Mouse (Mus musculus): ENCODE measurements around the gene Lrrc29. TPM values are rescaled to one million over a fixed set of nuclear protein-coding genes. Genes with fewer than 3 reads are reported as not detected.
"Not testable (repeated sequence)": the region's sequence is repeated elsewhere in the genome, so short reads cannot be mapped to it uniquely, and the experiment has no call there.

Lrrc29 gene
- polyA plus RNA-seq, 1 experiment, result 1.5 TPM

DNA sequence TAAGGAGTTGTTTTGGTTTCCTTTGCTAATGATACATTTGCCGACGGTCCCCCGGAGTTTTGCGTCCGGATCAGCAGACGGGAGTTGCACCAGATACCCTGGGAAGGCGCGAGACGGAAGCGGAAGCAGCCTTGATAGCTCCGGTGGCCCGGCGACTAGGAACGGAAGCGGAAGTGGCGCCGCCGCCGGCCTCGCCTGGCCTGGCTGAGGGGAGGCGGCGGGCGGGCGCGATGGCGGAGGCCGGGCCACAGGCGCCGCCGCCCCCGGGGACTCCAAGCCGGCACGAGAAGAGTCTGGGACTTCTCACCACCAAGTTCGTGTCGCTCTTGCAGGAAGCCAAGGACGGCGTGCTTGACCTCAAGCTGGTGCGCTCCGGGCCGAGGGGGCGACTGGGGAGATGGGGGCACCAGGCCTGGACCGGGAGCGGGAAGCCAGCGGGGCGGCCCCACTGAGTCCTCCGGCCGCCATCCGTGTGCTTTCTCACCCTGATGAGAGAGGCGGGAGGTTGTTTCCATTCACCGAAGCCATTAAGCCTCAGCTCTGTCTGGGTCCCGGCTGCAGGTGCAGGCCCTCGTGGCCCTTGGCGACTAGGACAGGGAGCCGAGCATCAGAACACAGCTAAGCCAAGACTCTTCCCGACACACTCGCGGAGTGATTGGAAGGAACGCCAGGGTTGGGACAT is 28.4 kb downstream of the Lrrc29 start, which contains the start of gene E2f4:
E2f4 (plus strand) TSS at position 153 of the 682 bp plus-strand sequence.
- Histone ChIP-seq H3K4me3 (ENCODE audit: low read depth, low read length) (peak within 1 kb of the TSS; percentile 97), H3K9me3 (replicated peaks; ENCODE audit: control insufficient read depth, insufficient read depth, low read length, poor library complexity, severe bottlenecking) (no peaks in the 10 kb centered on the region), H3K27me3 (ENCODE audit: control insufficient read depth, insufficient read depth, low read length, poor library complexity, severe bottlenecking) (no peaks in the 10 kb centered on the region), H3K27ac (ENCODE audit: insufficient read depth, low read length) (peak within 1 kb of the TSS; percentile 21), H3K36me3 (ENCODE audit: control insufficient read depth, insufficient read depth, low read length, poor library complexity, severe bottlenecking) (peaks cover 36% of the 10 kb centered on the region), H3K9ac (ENCODE audit: low read depth, poor library complexity, severe bottlenecking) (peak within 1 kb of the TSS; percentile 94), H3K4me1 (ENCODE audit: control insufficient read depth, insufficient read depth, low read length) (peaks cover 6% of the 10 kb centered on the region)
- TF ChIP-seq POLR2A (IDR thresholded peaks at IDR 0.05; ENCODE audit: insufficient read depth, low read length) (no peak), CTCF (IDR thresholded peaks at IDR 0.05; ENCODE audit: low read depth, low read length) (no peak), EP300 (IDR thresholded peaks at IDR 0.05; ENCODE audit: insufficient read depth, low read depth, low read length) (no peak)

DNA sequence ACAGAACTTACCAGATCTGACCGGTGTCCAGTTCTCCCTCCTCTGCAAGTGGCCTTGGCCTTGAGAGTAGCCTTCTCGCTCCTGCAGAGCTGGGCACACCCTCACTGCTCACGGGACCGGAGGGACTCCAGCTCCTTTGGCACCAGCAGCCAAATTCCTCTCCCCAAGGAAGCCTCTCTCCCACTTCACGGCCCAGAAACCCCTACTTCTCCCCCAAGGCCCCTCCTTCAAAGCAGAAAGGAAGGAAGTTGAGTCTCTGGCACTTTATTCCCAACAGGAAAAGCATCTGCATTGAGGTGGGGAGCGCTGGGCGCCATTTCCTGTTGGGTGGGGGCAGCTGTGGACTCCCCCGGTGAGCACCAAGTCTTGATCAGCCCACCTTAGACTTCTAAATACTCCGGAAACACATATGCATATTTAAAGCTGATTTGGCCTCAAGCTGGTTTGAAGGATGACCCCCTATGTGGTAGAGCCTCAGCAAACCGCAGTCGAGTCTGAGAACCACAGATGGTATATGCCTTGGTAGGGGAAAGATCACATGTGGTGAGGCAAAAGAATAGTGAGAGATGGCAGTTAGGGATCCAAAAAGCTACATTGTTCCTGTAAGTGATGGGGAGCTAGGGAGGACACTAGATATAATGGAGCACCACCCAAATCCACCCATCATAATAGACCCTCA is 30.0 kb downstream of the Lrrc29 start, which contains the start of gene Exoc3l:
Exoc3l (minus strand) TSS at position 207 of the 679 bp plus-strand sequence.
- peak within 1 kb of the TSS; percentile 94 for H3K9ac ChIP-seq (ENCODE audit: low read depth, poor library complexity, severe bottlenecking)
- H3K4me3 ChIP-seq (ENCODE audit: low read depth, low read length), result peak within 1 kb of the TSS; percentile 37
- H3K27ac ChIP-seq (ENCODE audit: insufficient read depth, low read length), result peak within 1 kb of the TSS; percentile 21; the same call in 1 of the 2 replicates
- H3K36me3 ChIP-seq (ENCODE audit: control insufficient read depth, insufficient read depth, low read length, poor library complexity, severe bottlenecking), result peaks cover 22% of the 10 kb centered on the region
- no peaks in the 10 kb centered on the region for H3K27me3 ChIP-seq (ENCODE audit: control insufficient read depth, insufficient read depth, low read length, poor library complexity, severe bottlenecking)
- TF ChIP-seq POLR2A (IDR thresholded peaks at IDR 0.05; ENCODE audit: insufficient read depth, low read length) (no peak), EP300 (IDR thresholded peaks at IDR 0.05; ENCODE audit: insufficient read depth, low read depth, low read length) (no peak)
- peaks cover 6% of the 10 kb centered on the region for H3K4me1 ChIP-seq (ENCODE audit: control insufficient read depth, insufficient read depth, low read length)
- no peaks in the 10 kb centered on the region for H3K9me3 ChIP-seq (replicated peaks; ENCODE audit: control insufficient read depth, insufficient read depth, low read length, poor library complexity, severe bottlenecking)

DNA sequence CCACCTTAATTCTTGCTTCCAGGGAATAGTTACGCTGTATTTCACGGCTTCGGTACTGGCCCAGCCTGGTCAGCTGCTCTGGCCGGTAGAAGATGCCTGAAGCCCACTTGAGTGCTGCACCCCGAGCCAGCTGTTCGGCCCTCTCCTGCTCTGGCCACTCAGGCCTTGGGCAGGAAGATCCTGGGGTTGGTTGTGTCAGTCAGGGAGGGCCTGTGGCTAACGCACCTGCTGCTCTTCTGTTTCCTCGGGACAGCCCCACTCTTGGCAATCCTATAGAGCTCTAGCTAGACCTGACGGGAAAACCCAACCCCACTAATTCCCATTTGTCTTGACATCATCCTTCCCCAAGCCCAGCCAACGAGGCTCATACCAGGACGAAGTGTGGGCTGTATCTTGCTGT is 30.8 kb downstream of the Lrrc29 start:
- Histone ChIP-seq H3K4me3 (ENCODE audit: low read depth, low read length) (peak overlapping the region; percentile 37), H3K27me3 (ENCODE audit: control insufficient read depth, insufficient read depth, low read length, poor library complexity, severe bottlenecking) (no peaks in the 10 kb centered on the region), H3K9me3 (replicated peaks; ENCODE audit: control insufficient read depth, insufficient read depth, low read length, poor library complexity, severe bottlenecking) (no peaks in the 10 kb centered on the region), H3K36me3 (ENCODE audit: control insufficient read depth, insufficient read depth, low read length, poor library complexity, severe bottlenecking) (peaks cover 14% of the 10 kb centered on the region), H3K4me1 (ENCODE audit: control insufficient read depth, insufficient read depth, low read length) (peaks cover 6% of the 10 kb centered on the region), H3K27ac (ENCODE audit: insufficient read depth, low read length) (peak overlapping the region; percentile 7; the same call in 1 of the 2 replicates), H3K9ac (ENCODE audit: low read depth, poor library complexity, severe bottlenecking) (peak overlapping the region; percentile 34)
- TF ChIP-seq POLR2A (IDR thresholded peaks at IDR 0.05; ENCODE audit: insufficient read depth, low read length) (no peak), CTCF (IDR thresholded peaks at IDR 0.05; ENCODE audit: low read depth, low read length) (no peak), EP300 (IDR thresholded peaks at IDR 0.05; ENCODE audit: insufficient read depth, low read depth, low read length) (no peak)

DNA sequence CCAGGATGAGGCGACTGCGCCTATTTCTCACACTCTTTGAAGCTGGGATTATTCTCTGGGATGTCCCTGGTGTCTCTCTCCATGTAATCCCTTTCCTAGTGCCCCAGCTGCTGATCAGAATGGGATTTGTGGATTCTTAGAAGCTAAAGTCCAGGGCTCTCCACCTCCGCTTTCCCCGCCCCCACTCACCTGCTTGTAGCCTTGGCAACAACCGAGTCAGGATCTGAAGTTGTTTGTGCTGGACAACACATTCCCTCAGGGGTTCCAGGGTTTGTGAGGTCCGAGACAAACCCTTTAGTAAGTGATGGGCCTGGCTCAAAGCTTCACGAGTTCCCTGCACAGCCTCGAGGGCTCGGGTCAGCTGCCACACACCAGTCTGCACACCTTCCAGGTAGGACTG is 31.3 kb downstream of the Lrrc29 start:
- Histone ChIP-seq H3K4me1 (ENCODE audit: control insufficient read depth, insufficient read depth, low read length) (peaks cover 6% of the 10 kb centered on the region), H3K27me3 (ENCODE audit: control insufficient read depth, insufficient read depth, low read length, poor library complexity, severe bottlenecking) (no peaks in the 10 kb centered on the region), H3K9ac (ENCODE audit: low read depth, poor library complexity, severe bottlenecking) (no peak overlapping the region), H3K4me3 (ENCODE audit: low read depth, low read length) (peak overlapping the region; percentile 37; the same call in 1 of the 2 replicates), H3K27ac (ENCODE audit: insufficient read depth, low read length) (no peak overlapping the region), H3K9me3 (replicated peaks; ENCODE audit: control insufficient read depth, insufficient read depth, low read length, poor library complexity, severe bottlenecking) (no peaks in the 10 kb centered on the region), H3K36me3 (ENCODE audit: control insufficient read depth, insufficient read depth, low read length, poor library complexity, severe bottlenecking) (peaks cover 9% of the 10 kb centered on the region)
- no peak for TF ChIP-seq EP300 (IDR thresholded peaks at IDR 0.05; ENCODE audit: insufficient read depth, low read depth, low read length)
- no peak for TF ChIP-seq CTCF (IDR thresholded peaks at IDR 0.05; ENCODE audit: low read depth, low read length)
- TF ChIP-seq POLR2A (IDR thresholded peaks at IDR 0.05; ENCODE audit: insufficient read depth, low read length), result no peak

DNA sequence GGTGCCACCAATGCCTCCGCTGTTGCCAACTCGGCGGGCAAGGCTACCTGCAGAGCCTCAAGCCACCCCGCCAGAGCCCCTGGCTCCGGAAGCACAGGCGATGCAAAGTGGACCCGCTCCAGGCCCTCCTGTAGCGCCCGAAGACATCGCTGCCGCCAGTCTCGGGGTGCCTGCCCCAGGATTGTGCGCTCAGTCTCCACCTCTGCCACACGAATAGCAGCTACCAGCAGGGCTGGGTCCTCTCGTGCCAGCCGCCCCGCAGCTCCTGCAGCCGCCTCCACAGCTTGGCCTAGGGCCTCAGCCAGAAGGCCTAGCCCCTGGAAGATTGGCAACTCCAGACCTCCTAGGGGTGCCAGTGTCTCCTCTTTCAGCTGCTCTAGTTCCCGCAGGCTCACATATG is 32.7 kb downstream of the Lrrc29 start:
- no peaks in the 10 kb centered on the region for H3K36me3 ChIP-seq (ENCODE audit: control insufficient read depth, insufficient read depth, low read length, poor library complexity, severe bottlenecking)
- peaks cover 4% of the 10 kb centered on the region for H3K4me1 ChIP-seq (ENCODE audit: control insufficient read depth, insufficient read depth, low read length)
- H3K9ac ChIP-seq (ENCODE audit: low read depth, poor library complexity, severe bottlenecking), result peak overlapping the region; percentile 45
- H3K27ac ChIP-seq (ENCODE audit: insufficient read depth, low read length), result no peak overlapping the region
- no peak for TF ChIP-seq POLR2A (IDR thresholded peaks at IDR 0.05; ENCODE audit: insufficient read depth, low read length)
- no peak for TF ChIP-seq EP300 (IDR thresholded peaks at IDR 0.05; ENCODE audit: insufficient read depth, low read depth, low read length)
- no peak for TF ChIP-seq CTCF (IDR thresholded peaks at IDR 0.05; ENCODE audit: low read depth, low read length)
- no peaks in the 10 kb centered on the region for H3K27me3 ChIP-seq (ENCODE audit: control insufficient read depth, insufficient read depth, low read length, poor library complexity, severe bottlenecking)
- H3K9me3 ChIP-seq (replicated peaks; ENCODE audit: control insufficient read depth, insufficient read depth, low read length, poor library complexity, severe bottlenecking), result no peaks in the 10 kb centered on the region
- peak overlapping the region; percentile 38 for H3K4me3 ChIP-seq (ENCODE audit: low read depth, low read length)

DNA sequence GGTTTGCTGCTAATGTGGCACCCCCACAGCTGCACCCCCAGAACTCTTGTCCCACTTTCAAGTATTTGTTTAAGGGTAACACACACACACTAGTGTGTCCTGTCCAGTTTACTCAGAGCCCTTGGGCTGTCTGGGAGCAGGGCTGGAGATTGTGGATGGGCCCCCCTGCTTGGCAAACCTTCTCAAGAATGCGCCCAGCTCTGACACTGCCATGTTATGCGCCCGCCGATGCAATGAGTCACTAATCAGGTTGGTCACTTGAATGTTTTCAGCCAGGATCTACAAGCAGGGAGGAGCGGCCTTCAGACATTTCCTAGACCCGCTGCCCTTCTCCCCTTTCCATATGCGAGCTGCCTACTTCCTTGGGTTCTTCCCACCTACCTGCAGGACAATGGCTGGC is 33.6 kb downstream of the Lrrc29 start:
- H3K27ac ChIP-seq (ENCODE audit: insufficient read depth, low read length), result no peak overlapping the region
- peaks cover 4% of the 10 kb centered on the region for H3K4me1 ChIP-seq (ENCODE audit: control insufficient read depth, insufficient read depth, low read length)
- H3K4me3 ChIP-seq (ENCODE audit: low read depth, low read length), result peak overlapping the region; percentile 38
- no peaks in the 10 kb centered on the region for H3K27me3 ChIP-seq (ENCODE audit: control insufficient read depth, insufficient read depth, low read length, poor library complexity, severe bottlenecking)
- H3K36me3 ChIP-seq (ENCODE audit: control insufficient read depth, insufficient read depth, low read length, poor library complexity, severe bottlenecking), result no peaks in the 10 kb centered on the region
- peak overlapping the region; percentile 45 for H3K9ac ChIP-seq (ENCODE audit: low read depth, poor library complexity, severe bottlenecking)
- no peaks in the 10 kb centered on the region for H3K9me3 ChIP-seq (replicated peaks; ENCODE audit: control insufficient read depth, insufficient read depth, low read length, poor library complexity, severe bottlenecking)
- TF ChIP-seq CTCF (IDR thresholded peaks at IDR 0.05; ENCODE audit: low read depth, low read length), result no peak
- TF ChIP-seq EP300 (IDR thresholded peaks at IDR 0.05; ENCODE audit: insufficient read depth, low read depth, low read length), result no peak
- no peak for TF ChIP-seq POLR2A (IDR thresholded peaks at IDR 0.05; ENCODE audit: insufficient read depth, low read length)

DNA sequence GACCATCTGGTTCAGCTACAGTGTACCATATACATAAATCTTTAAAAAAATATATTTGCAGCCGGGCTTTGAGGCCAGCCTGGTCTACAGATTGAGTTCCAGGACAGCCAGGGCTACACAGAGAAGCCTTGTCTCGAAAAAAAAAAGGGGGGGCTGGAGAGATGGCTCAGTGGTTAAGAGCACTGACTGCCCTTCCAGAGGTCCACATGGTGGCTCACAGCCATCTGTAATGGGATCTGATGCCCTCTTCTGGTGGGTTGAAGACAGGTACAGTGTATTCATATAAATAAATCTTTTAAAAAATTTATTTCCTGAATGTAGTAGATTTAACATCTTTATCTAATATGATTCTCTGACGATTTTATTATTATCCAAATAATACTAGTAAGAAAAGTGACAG is 34.3 kb downstream of the Lrrc29 start:
- not testable (repeated sequence) for H3K9ac ChIP-seq (ENCODE audit: low read depth, poor library complexity, severe bottlenecking); H3K4me3 ChIP-seq (ENCODE audit: low read depth, low read length); H3K4me1 ChIP-seq (ENCODE audit: control insufficient read depth, insufficient read depth, low read length); H3K27ac ChIP-seq (ENCODE audit: insufficient read depth, low read length); H3K9me3 ChIP-seq (replicated peaks; ENCODE audit: control insufficient read depth, insufficient read depth, low read length, poor library complexity, severe bottlenecking); H3K36me3 ChIP-seq (ENCODE audit: control insufficient read depth, insufficient read depth, low read length, poor library complexity, severe bottlenecking); H3K27me3 ChIP-seq (ENCODE audit: control insufficient read depth, insufficient read depth, low read length, poor library complexity, severe bottlenecking)

DNA sequence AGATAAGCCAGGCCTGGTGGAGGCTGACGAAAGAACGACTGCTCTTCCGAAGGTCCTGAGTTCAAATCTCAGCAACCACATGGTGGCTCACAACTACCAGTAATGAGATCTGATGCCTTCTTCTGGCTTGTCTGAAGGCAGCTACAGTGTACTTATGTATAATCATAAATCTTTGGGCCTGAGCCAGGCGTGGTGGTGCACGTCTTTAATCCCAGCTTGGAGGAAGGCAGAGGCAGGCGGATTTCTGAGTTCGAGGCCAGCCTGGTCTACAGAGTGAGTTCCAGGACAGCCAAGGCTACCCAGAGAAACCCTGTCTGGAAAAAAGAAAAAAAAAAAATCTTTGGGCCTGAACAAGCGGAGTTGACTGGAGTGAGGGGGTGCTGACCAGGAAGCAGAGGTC is 34.7 kb downstream of the Lrrc29 start:
- not testable (repeated sequence) for H3K4me3 ChIP-seq (ENCODE audit: low read depth, low read length); H3K9ac ChIP-seq (ENCODE audit: low read depth, poor library complexity, severe bottlenecking); H3K9me3 ChIP-seq (replicated peaks; ENCODE audit: control insufficient read depth, insufficient read depth, low read length, poor library complexity, severe bottlenecking); H3K27me3 ChIP-seq (ENCODE audit: control insufficient read depth, insufficient read depth, low read length, poor library complexity, severe bottlenecking); H3K27ac ChIP-seq (ENCODE audit: insufficient read depth, low read length); H3K36me3 ChIP-seq (ENCODE audit: control insufficient read depth, insufficient read depth, low read length, poor library complexity, severe bottlenecking); H3K4me1 ChIP-seq (ENCODE audit: control insufficient read depth, insufficient read depth, low read length)

Data from ES-Bruce4 (cell line).